Mouse (Mus musculus): Measurements from ENCODE around the gene Ruvbl2.

Gene Ruvbl2

DNA sequence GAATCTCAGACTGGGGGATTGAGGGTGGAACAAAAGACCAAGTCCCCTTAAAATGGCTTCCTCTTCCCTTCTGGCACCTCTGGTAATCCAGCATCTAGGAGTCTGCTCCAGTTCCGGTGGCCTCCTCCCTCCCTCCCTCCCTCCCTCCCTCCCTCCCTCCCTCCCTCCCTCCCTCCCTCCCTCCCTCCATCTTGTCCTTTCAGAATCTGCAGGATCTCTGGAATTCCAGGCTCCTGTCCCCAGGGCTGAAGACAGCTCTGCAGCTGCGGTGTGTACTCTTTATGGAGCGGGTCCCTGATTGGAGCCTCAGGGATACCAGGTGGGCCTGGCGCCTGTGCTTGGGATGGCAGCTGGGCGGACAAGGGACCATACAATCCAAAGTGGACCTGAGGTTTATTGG, 23.4 kb upstream of the Ruvbl2 start:
- peak; percentile 69 for DNase-seq (ENCODE audit: low spot score)

DNA sequence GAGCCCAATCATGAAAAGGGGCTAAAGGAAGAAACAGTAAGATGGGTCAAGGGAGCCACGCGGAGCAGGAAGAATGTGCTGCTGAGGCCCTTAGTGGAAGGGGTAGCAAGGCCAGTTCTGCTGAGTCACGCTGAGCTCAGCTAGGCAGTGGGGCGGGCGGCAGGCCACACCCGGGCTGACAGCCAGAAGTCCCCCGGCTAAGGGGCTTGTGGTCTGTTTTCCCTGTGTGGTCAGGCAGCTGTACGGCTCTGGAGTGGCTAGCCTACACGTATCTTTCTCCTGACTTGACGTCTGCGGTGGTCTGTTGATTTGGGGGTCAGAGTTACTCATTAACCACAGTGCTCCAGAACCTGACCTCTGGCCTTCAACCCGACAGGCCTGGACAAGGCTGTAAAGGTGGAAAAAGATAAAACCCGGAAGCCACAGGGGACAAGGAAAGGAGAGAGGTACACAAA, 23.0 kb upstream of the Ruvbl2 start:
- peak; percentile 78 for DNase-seq (ENCODE audit: low spot score)

DNA sequence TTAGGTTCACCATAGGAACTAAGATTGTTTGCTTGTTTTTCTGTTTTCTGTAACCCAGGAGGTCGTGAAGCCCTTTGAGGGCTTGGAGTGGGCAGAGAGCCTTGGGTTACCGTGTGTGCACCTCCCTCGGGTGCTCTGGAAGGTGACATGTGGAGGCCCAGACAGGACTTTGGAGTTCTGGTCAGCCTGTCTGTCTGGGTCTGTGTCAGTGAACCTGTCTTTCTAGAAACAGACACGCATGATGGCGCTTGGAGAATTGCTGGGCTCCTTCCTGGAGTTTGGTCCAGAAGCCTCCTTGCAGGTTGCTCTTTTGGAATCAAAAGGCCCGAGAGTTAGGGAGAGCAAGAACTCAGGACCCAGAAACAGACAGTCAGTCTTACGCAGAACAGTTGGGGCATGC, 22.5 kb upstream of the Ruvbl2 start:
- peak; percentile 23 for DNase-seq (ENCODE audit: low spot score)

DNA sequence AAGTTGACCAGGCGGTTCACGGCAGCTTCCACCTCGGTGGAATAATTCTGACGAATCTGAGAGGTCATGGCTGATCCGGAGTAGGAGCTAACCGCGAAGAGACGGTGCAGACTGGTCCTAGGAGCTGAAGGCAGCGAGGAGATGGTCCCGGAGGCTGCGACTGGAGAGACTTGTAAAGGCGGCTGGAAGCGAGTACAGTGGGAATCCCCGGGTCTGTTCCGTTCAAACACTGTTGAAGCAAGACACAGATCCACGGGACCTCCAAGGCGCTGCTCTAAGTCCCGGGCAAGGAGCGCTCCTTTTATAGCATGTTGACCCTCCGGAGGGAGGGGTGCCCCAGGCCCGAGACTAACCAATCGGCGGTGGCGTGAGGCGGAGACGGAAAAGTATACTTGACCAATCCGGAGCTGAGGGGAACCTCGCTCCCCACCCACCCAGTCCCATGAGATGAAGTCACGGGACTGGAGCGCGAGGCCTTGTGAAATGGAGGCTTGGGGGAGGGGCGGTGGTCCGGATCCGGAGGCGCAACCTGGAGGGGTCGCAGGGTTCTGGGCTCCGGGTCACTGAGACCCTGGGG, 21.8 kb upstream of the Ruvbl2 start, which contains the start of gene Ftl1:
Gene Ftl1 (minus strand): TSS at position 321 of the 577 bp plus-strand sequence.
- peak; percentile 97 for DNase-seq (ENCODE audit: low spot score)

DNA sequence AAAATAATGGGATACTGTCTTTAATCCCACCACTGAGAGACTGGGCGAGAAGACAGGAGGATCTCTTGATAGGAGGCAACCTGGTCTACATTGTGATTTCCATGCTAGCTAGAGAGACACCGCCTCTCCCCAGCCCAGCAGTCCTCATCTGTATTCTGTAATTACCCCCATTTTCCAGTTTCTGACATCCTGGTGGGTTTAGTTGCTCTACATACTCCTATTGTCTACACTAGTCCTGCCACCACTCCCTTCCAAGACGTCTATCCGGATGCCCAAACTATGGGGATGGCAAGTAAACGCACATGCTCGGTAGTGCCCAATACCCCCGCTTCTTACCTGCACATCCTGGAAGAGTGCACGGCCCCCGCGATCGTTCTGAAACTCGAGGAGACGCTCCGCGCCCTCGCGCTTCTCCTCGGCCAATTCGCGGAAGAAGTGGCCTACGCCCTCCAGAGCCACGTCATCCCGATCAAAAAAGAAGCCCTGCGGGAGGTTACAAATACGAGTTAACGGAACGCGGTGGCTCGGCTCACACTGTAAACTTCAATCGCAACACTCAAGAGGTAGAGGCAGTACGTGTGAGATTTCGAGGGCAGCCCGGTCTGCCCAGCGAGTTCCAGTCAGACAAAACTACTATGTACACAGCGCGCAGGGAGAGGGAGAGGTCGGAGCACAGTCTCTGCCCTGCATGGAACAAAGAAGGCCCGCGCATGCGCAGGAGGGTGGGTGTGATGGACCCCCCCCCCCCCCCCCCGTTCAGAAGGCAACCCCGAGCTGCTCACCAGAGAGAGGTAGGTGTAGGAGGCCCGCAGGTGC, 21.1 kb upstream of the Ruvbl2 start:
- DNase-seq (ENCODE audit: low spot score), result peak; percentile 74

DNA sequence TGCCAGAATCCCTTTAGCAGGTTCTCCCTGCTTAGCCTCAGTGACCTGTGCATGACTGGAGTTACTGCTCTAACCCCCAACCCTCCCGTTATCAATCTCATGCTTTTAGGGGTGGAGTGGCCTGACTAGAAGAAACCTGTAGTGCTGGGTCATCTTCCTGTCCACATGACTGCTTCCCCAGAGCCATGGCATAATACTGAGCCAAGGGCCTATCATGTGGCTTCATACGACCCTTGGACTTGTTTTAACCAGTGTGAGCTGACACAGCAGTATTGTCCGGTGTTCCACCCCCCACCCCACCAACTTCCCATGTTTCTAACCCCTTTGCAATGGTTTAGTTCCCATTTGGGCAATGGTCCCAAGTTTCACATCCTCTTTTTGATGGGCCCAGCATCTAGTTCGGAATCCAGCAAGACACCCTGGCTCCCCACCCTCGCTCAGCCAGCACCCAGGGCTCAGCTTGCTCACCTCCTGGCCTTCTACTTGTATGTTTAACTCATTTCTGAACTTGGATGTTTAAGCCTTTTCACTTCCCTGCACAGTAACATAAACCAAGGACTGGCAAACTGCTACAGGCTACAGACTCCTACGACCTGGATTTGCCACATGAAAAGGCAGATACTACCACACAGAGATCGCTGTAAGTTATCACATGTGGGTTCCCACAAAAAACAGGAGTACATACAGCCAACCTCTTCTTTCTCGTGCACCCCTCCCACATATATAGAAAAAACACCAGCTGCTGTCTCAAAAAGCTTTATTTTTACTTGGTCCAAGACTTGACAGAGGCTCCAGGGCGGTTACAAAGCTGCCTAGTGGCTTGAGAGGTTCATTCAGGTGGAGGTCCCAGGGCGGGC, 19.5 kb upstream of the Ruvbl2 start:
- DNase-seq (ENCODE audit: low spot score), result peak; percentile 55

DNA sequence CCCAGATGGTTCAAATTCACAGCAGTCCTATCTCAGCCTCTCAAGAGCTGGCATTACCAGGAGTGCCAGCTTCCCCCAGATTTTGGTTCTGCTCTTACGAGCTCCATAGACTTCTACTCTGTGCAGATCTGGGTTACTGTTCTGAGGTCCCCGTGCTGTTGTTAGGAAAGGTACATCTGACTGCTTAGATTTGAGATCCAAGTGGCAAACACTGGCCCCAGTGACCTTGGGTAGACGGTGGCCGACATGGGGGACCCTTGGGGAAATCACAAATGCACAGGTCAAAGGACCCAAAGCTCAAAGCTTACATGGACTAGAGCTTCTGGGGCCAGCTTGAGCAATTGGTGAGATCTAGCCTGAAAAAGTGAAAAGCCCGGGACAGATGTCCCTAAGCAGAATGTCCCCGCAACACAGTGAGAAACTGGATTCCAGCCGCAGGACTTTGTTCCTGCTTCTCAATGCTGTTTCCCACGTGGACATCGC, 18.9 kb upstream of the Ruvbl2 start:
- no peak for DNase-seq (ENCODE audit: low spot score)

DNA sequence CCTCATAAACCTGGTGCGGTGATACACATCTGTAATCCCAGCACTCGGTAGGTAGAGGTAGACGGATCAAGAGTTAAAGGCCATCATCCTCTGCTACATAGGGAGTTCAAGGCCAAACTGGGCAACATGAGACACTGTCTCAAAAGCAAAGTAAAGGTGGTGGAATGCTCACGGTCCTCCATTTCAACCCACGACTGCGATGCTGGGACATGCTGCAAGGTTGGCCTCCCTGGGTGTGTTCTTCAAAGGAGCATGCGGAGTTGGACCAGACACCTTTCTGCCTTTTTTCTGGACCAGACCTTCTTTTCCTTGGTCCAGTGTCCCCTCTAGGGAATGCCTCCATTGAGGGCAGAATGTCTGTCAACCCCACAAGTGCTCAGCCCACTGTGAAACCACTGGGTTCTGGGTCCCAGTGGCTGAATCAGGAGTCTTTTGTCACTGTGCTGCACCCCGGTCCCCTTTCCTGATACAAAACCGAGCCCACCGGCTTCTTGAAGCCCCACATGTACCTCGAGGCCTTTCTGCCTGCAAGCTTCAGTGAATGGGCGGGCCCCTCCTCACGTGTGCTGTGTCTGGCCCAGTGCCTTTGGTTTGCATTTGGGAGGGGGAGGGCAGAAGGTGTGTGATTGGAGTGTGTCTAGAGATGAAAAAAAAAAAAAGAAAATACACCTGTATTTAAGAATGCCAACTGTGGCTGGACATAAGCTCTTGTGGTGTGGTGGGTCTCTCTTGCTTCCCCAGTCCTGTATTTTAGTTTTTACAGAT, 18.2 kb upstream of the Ruvbl2 start:
- DNase-seq (ENCODE audit: low spot score), result peak; percentile 26

DNA sequence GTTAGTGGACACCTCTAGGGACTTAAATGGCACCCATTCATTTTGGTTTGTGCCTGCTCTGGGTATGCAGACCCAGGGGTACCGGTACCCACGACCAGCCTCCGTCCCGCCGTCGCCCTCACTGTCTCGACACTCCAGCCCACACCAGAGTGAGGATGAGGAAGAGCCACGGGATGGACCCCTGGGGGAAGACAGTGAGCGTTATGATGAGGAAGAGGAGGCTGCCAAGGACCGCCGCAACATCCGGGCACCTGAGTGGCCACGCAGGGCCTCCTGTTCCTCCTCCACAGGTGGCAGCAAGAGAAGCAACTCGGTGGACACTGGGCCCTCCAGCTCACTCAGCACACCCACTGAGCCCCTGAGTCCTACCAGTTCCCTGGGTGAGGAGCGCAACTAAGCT, 17.1 kb upstream of the Ruvbl2 start:
- DNase-seq (ENCODE audit: low spot score), result no peak

DNA sequence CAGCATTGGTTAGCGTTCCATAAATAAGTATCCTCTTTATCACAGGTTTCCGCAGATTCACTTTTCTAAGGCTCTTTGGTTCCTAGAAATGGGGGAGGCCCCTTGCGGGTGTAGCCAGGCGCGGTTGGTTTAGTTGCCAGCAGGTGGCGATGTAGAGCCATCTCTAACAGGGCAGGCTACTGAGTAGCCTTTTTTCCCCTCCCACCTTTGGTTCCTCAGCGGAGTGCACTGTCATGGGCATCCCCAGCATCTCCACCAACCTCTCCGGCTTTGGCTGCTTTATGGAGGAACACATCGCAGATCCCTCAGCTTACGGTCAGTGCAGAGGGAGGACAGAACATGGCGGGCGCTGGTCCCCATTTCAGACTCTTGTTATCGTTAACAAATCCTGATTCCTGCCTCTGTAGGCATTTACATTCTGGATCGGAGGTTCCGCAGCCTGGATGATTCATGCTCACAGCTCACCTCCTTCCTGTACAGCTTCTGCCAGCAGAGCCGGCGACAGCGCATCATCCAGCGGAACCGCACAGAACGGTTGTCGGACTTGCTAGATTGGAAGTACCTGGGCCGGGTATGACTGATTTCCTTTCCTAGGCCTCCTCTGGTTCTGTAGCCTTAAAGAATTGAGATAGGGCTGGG, 13.6 kb upstream of the Ruvbl2 start:
- DNase-seq (ENCODE audit: low spot score), result peak; percentile 85

DNA sequence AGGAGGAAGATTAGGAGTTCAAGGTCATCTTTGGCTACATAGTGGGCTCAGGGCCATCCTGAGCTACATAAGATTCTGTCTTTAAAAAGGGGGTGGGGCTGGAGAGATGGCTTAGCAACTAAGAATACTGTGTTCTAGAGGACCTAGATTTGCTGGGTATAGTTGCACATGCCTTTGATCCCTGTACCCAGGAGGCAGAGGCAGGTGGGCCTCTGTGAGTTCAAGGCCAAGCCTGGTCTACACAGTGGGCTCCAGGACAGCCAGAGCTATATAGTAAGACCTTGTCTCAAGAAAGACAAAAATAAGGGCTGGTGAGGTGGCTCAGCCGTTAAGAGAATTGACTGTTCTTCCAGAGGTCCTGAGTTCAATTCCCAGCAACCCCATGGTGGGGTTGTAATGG, 12.1 kb upstream of the Ruvbl2 start:
- DNase-seq (ENCODE audit: low spot score), result no peak

DNA sequence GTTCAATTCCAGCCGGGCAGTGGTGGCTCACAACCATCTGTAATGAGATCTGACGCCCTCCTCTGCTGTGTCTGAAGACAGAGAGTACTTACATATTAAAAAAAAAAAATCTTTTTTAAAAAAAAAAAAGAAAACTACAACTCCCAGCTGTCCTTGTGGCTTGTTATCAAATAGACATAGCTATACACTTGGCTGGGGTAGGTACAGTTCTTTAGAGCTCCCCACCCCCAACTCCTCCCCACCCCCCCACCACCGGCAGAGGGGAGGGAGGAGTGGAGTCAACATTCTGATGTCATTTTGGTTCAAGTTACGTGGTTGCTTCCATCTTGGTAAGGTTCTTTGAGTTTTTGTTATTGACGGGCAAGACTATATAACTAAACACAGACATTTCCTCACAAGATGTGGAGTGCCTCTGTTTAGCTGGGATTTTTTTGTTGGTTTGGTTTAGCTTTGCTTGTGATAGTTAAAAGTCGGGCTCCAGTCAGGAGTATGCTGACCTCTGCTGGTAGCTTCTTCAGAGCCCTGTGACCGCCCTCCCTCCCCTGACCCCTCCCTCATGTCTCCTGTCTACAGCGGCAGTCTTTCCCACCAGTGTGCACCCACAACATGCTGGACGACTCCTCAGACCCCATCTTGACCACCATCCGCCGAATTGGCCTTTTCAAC, 9.6 kb upstream of the Ruvbl2 start:
- DNase-seq (ENCODE audit: low spot score), result peak; percentile 58

DNA sequence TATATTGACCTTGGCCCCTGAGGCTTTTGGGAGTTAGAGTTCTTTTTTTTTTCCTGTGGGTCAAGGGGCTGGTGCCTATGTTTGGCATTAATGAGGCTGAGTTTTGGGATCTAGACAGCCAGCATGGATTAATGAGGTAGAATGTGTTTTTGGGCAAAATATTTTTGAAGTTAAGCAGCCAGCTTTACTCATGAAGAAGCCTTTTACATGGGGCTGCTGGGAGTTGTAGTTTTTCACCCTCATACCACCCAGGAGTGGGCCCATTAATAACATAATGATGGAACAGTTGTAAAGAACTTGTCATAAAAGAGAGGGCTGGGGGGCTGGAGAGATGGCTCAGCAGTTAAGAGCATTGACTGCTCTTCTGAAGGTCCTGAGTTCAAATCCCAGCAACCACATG, 8.7 kb upstream of the Ruvbl2 start:
- DNase-seq (ENCODE audit: low spot score), result no peak

DNA sequence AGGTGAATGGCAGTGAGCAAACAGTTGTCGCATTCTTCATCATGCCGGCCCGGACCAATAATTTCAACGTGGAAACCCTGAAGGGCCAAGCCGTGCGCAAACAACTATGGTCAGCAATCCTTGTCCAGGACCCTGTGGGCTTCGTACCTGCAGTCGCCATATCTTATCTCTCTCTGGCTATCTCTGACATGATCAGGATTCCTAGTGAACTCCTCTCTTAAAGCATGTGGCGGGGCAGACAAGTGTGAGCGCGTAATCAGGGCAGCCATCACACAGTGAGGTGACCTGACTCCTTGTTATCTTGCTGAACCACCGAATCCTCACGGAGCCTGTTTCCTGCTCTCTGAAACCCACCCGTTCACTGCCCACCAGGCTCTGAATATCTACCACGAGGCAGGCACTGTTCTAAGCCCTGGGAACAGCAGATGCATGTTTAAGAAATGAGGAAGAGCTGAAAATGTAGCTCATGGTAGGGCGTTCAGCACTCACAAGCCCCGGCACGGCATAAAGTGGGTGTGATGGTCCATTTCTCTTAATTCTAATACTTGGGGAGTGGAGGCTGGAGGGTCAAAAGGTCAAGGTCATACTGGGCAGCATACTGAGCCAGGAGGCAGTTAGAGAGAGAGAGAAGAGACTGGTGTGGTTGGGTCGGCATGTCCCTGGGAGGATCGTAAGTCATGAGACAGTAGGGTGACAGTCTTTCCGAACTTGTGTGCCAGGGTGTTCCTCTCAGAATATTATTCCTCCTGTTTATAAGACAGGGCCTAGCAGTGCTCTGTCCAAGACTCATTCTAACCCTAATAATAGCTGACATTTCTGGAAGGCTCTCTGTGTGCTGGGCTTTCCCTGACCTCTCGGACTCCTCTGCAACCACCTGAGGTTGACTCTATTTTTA, 5.9 kb upstream of the Ruvbl2 start:
- DNase-seq (ENCODE audit: low spot score), result no peak

DNA sequence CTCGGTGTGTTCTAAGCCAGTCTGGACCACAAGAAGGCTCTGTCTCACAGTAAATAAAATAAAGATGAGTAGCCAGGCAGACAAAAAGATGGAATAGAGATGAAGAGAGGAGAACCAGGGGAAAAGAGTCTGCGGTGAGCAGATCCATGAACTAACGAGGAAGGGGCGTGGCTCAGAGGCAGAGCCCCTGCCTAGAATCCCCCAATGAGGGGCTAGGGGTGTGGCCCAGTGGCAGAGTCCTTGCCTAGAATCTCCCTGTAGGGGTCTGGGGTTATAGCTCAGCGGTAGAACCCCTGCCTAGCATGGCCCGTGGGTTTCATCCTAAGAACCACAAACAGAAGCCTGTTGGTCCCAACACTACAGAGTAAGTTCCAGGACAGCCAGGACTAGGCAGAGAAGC, 850 bp downstream of the Ruvbl2 start:
- no peak for DNase-seq (ENCODE audit: low spot score)

DNA sequence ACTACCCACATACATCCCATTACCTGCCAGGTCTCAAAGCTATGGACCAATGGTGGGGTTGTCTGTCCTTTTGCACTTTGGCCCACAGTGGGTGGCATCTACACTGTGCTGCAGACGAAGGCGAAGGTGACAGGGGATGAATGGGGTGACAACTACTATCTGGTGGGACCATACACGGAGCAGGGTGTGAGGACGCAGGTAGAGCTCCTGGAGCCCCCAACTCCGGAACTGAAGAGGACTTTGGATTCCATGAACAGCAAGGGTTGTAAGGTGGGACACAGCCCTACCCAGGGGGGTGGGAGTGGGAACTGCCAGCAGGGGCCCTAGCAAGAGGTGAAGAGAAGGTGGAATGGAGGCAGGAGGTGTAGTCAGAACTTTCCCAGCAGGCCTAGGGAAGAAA, 1.5 kb downstream of the Ruvbl2 start:
- no peak for DNase-seq (ENCODE audit: low spot score)

DNA sequence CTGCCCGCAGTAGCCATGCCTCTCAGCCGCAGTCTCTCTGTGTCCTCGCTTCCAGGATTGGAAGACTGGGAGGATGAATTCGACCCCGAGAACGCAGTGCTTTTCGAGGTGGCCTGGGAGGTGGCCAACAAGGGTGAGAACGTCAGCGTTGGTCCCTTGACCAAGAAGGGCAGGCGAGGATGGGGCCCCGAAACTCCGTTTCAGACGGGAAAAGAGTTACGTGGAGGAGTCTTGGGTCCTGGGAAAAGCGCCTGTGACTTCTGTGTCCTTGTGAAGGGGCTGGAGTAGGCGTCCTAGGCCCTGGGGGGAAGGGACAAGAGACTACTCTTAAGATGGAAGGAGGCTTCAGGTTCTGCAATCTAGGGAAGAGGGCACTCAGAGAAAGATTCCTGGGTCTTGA, 2.9 kb downstream of the Ruvbl2 start:
- DNase-seq (ENCODE audit: low spot score), result no peak

DNA sequence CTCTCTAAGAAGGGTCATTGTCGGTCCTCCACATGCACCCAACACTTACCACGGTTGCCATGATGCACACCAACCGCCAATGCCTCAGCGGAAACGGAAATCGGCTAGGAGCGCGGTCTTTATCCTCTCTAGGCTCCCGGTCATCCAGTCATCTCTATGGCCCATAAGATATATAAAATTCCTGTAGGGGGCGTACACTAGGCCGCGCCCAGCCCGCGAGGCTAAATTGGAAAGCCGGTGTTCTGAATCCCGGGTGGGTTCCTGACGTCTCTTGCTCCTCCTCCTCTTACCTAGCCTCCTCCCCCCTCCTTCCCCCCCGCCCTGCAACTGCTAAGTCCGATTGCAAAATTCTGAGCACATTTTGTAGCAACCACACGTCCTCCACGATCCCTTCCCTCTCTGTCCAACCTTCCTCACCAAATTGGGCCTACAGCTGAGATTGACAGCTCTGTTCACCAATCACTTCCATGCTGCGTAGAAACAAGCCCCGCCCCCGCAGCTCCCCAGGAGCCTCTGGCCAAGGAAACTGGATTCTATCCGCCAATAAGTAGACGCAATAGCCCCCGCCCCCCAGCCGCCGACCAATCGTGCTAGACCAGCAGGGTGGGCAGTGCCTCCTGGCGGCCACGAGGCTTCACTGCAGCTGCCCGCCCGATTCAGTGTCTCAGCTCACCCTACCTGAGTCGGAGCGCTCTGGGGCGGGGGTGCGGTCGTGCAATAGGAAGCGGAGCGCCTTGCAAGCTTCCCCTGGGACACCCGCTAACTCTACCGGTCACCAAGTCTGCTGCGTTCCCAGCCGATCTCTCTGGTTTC, 3.5 kb downstream of the Ruvbl2 start, which contains the start of gene Gys1:
Gene Gys1 (plus strand): TSS at position 642 of the 813 bp plus-strand sequence.
- DNase-seq (ENCODE audit: low spot score), result peak; percentile 99

DNA sequence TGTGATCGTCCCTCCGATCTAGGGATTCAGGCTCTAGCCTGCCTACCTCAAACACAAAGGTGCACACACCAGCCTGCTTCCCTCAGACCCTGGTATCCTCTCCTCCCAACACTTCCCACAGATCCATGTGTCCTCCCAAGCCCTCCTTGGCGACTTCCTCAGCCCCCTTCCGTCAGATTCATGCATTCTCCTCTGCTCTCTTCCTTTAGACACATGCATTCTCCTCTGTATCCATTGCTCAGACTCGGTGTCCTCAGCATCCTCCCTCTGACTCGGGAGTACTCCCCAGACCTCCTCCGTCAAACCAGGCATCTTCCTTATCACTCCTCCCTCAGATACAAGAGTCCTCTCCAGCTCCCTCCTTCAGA, 4.1 kb downstream of the Ruvbl2 start:
- no peak for DNase-seq (ENCODE audit: low spot score)

All from MN1 (cell line).